Mouse (Mus musculus) liver, postnatal 0 days (tissue): ENCODE measurements around the gene Tmem184a. TPM values are rescaled to one million over a fixed set of nuclear protein-coding genes. Genes with fewer than 3 reads are reported as not detected.

ENCODE experiments used
- ATAC-seq: fragments of 200-750 bp; cut with Nextera tagmentation; 2 replicates; pipeline ENCODE4 v1.8.0; 2017; ENCODE audit warnings: mild to moderate bottlenecking, moderate library complexity
- DNase-seq: peaks from one replicate; pipeline ENCODE4 v3.0.0-alpha.2; 2016
- H3K27ac ChIP-seq: fragments of 300-500 bp; sonication (generic); 2 replicates; pipeline ENCODE4 v1.5.1; 2014; ENCODE audit warnings: antibody characterized with exemption, moderate library complexity, mild to moderate bottlenecking, low read depth
- H3K27me3 ChIP-seq: fragments of 300-500 bp; sonication (generic); 2 replicates; pipeline ENCODE4 v1.6.1; 2014; ENCODE audit warnings: low read length, control low read depth, mixed read lengths; ENCODE audit not compliant: insufficient read depth
- H3K36me3 ChIP-seq: fragments of 300-500 bp; sonication (generic); replicated peaks from 2 replicates; pipeline ENCODE4 v1.6.1; 2014; ENCODE audit warnings: mild to moderate bottlenecking, control low read depth, low read length, moderate library complexity, mixed read lengths; ENCODE audit not compliant: insufficient read depth
- H3K4me1 ChIP-seq: fragments of 300-500 bp; sonication (generic); 2 replicates; pipeline ENCODE4 v1.6.1; 2014; ENCODE audit warnings: antibody characterized with exemption, mild to moderate bottlenecking, control low read depth; ENCODE audit not compliant: insufficient read depth
- H3K4me2 ChIP-seq: fragments of 300-500 bp; sonication (generic); 2 replicates; pipeline ENCODE4 v1.6.1; 2014; ENCODE audit warnings: low read depth, mild to moderate bottlenecking, low read length, moderate library complexity, mixed read lengths
- H3K4me3 ChIP-seq: fragments of 300-500 bp; sonication (generic); 2 replicates; pipeline ENCODE4 v1.5.1; 2014; ENCODE audit warnings: low read depth, low read length
- H3K9ac ChIP-seq: fragments of 300-500 bp; sonication (generic); replicated peaks from 2 replicates; pipeline ENCODE4 v1.6.1; 2014; ENCODE audit warnings: mild to moderate bottlenecking, moderate library complexity
- H3K9me3 ChIP-seq: fragments of 300-500 bp; sonication (generic); 2 replicates; pipeline ENCODE4 v1.6.1; 2016; ENCODE audit warnings: mild to moderate bottlenecking, control low read depth, low read length, mixed read lengths
- CTCF ChIP-seq: sonication (generic); IDR thresholded peaks from 2 replicates; pipeline ENCODE4 v1.5.1; 2016; ENCODE audit warnings: antibody characterized with exemption, low read depth
- EP300 ChIP-seq: IDR thresholded peaks from 2 replicates; pipeline ENCODE4 v1.6.1; 2016; ENCODE audit warnings: antibody characterized with exemption, low read depth, mild to moderate bottlenecking
- WGBS: fragments of 180-500 bp; shearing (Covaris S2); extraction: QIAGEN DNeasy Blood & Tissue Kit; methylation state at CpG from one replicate; pipeline ENCODE4 v1.1.7; 2014; ENCODE audit not compliant: insufficient replicate concordance; 5-methylcytosine and 5-hydroxymethylcytosine counted together
- polyA plus RNA-seq: library from polyadenylated mRNA; unstranded; fragments of >200 nt; fragmentation: Nextera tagmentation; extraction: Ambion mirVana; gene quantifications from 2 replicates; pipeline ENCODE4 v1.2.1, GENCODE M21; 2015

Gene Tmem184a
- polyA plus RNA-seq, 1 experiment from 2014 or later, result 3.2 TPM

- peaks cover 55% of the 10 kb centered on the region for H3K36me3 ChIP-seq
- peak overlapping the region; percentile 67 for H3K27ac ChIP-seq
- no peaks in the 10 kb centered on the region for H3K9me3 ChIP-seq
- H3K9ac ChIP-seq, result 0 out of 2 replicates have a peak overlapping the region, but pooled peaks have one; percentile 21
- TF ChIP-seq CTCF (no peak), EP300 (no peak)
- peak overlapping the region; percentile 48 for H3K4me2 ChIP-seq
- WGBS, result 39% methylated on average over 13 of the region's 13 CpGs
- DNase-seq (peak; percentile 67), ATAC-seq (peak; percentile 38)
- H3K4me3 ChIP-seq, result no peak overlapping the region
- H3K4me1 ChIP-seq, result peaks cover 56% of the 10 kb centered on the region
- H3K27me3 ChIP-seq, result no peaks in the 10 kb centered on the region
Observed at GRCm38 (mm10) chr5:139796900-139797299, 22.8 kb downstream of the Tmem184a start.

- no peaks in the 10 kb centered on the region for H3K27me3 ChIP-seq
- 0 out of 2 replicates have a peak overlapping the region, but pooled peaks have one; percentile 21 for H3K9ac ChIP-seq
- no peak for DNase-seq
- H3K27ac ChIP-seq, result no peak overlapping the region
- H3K4me1 ChIP-seq, result peaks cover 58% of the 10 kb centered on the region
- no peak overlapping the region for H3K4me3 ChIP-seq
- peaks cover 48% of the 10 kb centered on the region for H3K36me3 ChIP-seq
- H3K4me2 ChIP-seq, result peak overlapping the region; percentile 94
- no peaks in the 10 kb centered on the region for H3K9me3 ChIP-seq
- TF ChIP-seq EP300 (no peak), CTCF (no peak)
- no peak for ATAC-seq
- WGBS, result 74% methylated on average over 9 of the region's 9 CpGs
Observed at GRCm38 (mm10) chr5:139796001-139796620, 23.6 kb downstream of the Tmem184a start.

GRCm38 (mm10) chr5:139794938-139795337 is 24.8 kb downstream of the Tmem184a start:
- 43% methylated on average over 10 of the region's 10 CpGs for WGBS
- peak; percentile 61 for DNase-seq
- H3K27me3 ChIP-seq, result no peaks in the 10 kb centered on the region
- peak overlapping the region; percentile 99 for H3K27ac ChIP-seq
- peaks cover 36% of the 10 kb centered on the region for H3K36me3 ChIP-seq
- H3K4me3 ChIP-seq, result peak overlapping the region; percentile 100
- H3K4me1 ChIP-seq, result peaks cover 65% of the 10 kb centered on the region
- H3K9ac ChIP-seq, result peak overlapping the region; percentile 100
- peak; percentile 22 for ATAC-seq
- TF ChIP-seq EP300 (no peak), CTCF (no peak)
- no peaks in the 10 kb centered on the region for H3K9me3 ChIP-seq
- peak overlapping the region; percentile 94 for H3K4me2 ChIP-seq

GRCm38 (mm10) chr5:139794137-139794536 is 25.6 kb downstream of the Tmem184a start:
- no peak for ATAC-seq
- H3K4me1 ChIP-seq, result peaks cover 70% of the 10 kb centered on the region
- peak overlapping the region; percentile 100 for H3K9ac ChIP-seq
- 76% methylated on average over 5 of the region's 5 CpGs for WGBS
- H3K27ac ChIP-seq, result peak overlapping the region; percentile 99
- H3K9me3 ChIP-seq, result no peaks in the 10 kb centered on the region
- no peak for DNase-seq
- TF ChIP-seq CTCF (no peak), EP300 (no peak)
- H3K4me3 ChIP-seq, result peak overlapping the region; percentile 100
- peak overlapping the region; percentile 94 for H3K4me2 ChIP-seq
- H3K36me3 ChIP-seq, result peaks cover 28% of the 10 kb centered on the region
- H3K27me3 ChIP-seq, result no peaks in the 10 kb centered on the region

- H3K9ac ChIP-seq, result peak overlapping the region; percentile 100
- peak; percentile 20 for ATAC-seq
- peak overlapping the region; percentile 99 for H3K27ac ChIP-seq
- no peaks in the 10 kb centered on the region for H3K27me3 ChIP-seq
- H3K36me3 ChIP-seq, result peaks cover 22% of the 10 kb centered on the region; the same call in 1 of the 2 replicates
- no peaks in the 10 kb centered on the region for H3K9me3 ChIP-seq
- H3K4me2 ChIP-seq, result peak overlapping the region; percentile 94
- peaks cover 70% of the 10 kb centered on the region for H3K4me1 ChIP-seq
- TF ChIP-seq EP300, result no peak
- no peak for TF ChIP-seq CTCF
- H3K4me3 ChIP-seq, result peak overlapping the region; percentile 100
- 8% methylated on average over 11 of the region's 11 CpGs for WGBS
- peak; percentile 67 for DNase-seq
Observed at GRCm38 (mm10) chr5:139793338-139794089, 26.2 kb downstream of the Tmem184a start.

- H3K4me2 ChIP-seq, result peak overlapping the region; percentile 94
- peak overlapping the region; percentile 100 for H3K9ac ChIP-seq
- no peak for TF ChIP-seq EP300
- no peak for TF ChIP-seq CTCF
- H3K36me3 ChIP-seq, result peaks cover 17% of the 10 kb centered on the region; the same call in 1 of the 2 replicates
- peak overlapping the region; percentile 99 for H3K27ac ChIP-seq
- no peaks in the 10 kb centered on the region for H3K9me3 ChIP-seq
- DNase-seq, result no peak
- no peak for ATAC-seq
- WGBS, result 6% methylated on average over 3 of the region's 3 CpGs
- peak overlapping the region; percentile 100 for H3K4me3 ChIP-seq
- peaks cover 68% of the 10 kb centered on the region for H3K4me1 ChIP-seq
- H3K27me3 ChIP-seq, result no peaks in the 10 kb centered on the region
Observed at GRCm38 (mm10) chr5:139792966-139793337, 26.8 kb downstream of the Tmem184a start.
